Mouse (Mus musculus): ENCODE data around the gene Tex33. TPM values are rescaled to one million over a fixed set of nuclear protein-coding genes. Genes with fewer than 3 reads are reported as not detected.

Gene Tex33
- polyA plus RNA-seq, 1 experiment from 2014 or later, result not detected

- Histone ChIP-seq H3K4me3 (ENCODE audit: low read depth, low read length) (no peak overlapping the region), H3K27me3 (ENCODE audit: insufficient read depth, low read length) (no peaks in the 10 kb centered on the region), H3K9ac (replicated peaks) (no peak overlapping the region), H3K4me1 (ENCODE audit: insufficient read depth) (peaks cover 8% of the 10 kb centered on the region; the same call in 1 of the 2 replicates), H3K4me2 (ENCODE audit: low read depth, low read length) (no peak overlapping the region), H3K27ac (ENCODE audit: low read depth) (no peak overlapping the region), H3K36me3 (replicated peaks; ENCODE audit: insufficient read depth, low read length) (no peaks in the 10 kb centered on the region), H3K9me3 (ENCODE audit: low read length) (no peaks in the 10 kb centered on the region)
- ATAC-seq (no peak), DNase-seq (no peak)
- 74% methylated on average over 3 of the region's 3 CpGs for WGBS (ENCODE audit: insufficient replicate concordance)
- TF ChIP-seq EP300 (IDR thresholded peaks at IDR 0.05; ENCODE audit: low read depth) (no peak), CTCF (IDR thresholded peaks at IDR 0.05; ENCODE audit: low read depth) (no peak)
Measured at GRCm38 (mm10) chr15:78374204-78374603, 21.5 kb downstream of the Tex33 start.

DNA sequence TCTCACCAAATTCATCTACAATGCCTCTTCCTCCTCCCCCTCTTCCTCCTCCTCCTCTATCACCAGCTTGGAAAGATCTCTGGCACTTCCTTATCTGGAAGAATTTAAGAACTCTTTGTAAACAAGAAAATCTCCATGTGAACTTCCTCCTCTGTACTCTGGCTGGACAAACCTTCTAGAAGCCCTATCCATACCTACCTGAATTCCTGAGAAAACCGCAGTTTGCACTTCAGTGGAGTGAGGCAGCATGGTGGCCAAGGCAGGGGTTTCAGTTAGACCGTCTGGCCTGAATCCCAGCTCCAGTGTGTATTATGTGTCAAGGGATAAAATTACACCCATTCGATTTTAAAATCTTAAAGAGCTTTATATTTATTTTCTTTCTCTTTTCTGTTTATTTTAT, 22.9 kb downstream of the Tex33 start:
- no peak for DNase-seq
- no peak for ATAC-seq

DNA sequence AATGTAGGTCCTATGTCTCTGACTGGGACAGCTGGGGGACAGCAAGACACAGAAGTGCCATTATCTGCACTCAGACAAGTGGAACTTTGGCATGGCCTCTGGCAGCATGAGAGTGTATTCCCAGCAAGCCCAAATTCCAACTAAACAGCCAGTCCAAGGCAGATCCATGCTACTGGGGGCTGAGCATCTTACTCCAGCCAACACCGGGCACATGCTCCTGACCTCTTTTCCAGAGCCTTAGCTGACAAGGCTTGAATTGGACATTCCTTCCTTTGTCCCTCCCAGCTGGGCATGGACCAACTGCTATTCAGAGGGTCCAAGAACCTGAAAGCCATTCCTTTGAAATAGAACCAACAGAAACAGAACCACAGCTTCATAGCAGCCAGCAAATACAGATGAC, 26.1 kb downstream of the Tex33 start:
- no peak overlapping the region for H3K9ac ChIP-seq (replicated peaks)
- H3K4me2 ChIP-seq (ENCODE audit: low read depth, low read length), result no peak overlapping the region
- ATAC-seq (no peak), DNase-seq (no peak)
- H3K27me3 ChIP-seq (ENCODE audit: insufficient read depth, low read length), result no peaks in the 10 kb centered on the region
- H3K36me3 ChIP-seq (replicated peaks; ENCODE audit: insufficient read depth, low read length), result no peaks in the 10 kb centered on the region
- no peak overlapping the region for H3K4me3 ChIP-seq (ENCODE audit: low read depth, low read length)
- 70% methylated on average over 1 of the region's 1 CpGs for WGBS (ENCODE audit: insufficient replicate concordance)
- H3K4me1 ChIP-seq (ENCODE audit: insufficient read depth), result peaks cover 21% of the 10 kb centered on the region; the same call in 1 of the 2 replicates
- no peaks in the 10 kb centered on the region for H3K9me3 ChIP-seq (ENCODE audit: low read length)
- H3K27ac ChIP-seq (ENCODE audit: low read depth), result peak overlapping the region; percentile 49
- TF ChIP-seq CTCF (IDR thresholded peaks at IDR 0.05; ENCODE audit: low read depth), result no peak
- TF ChIP-seq EP300 (IDR thresholded peaks at IDR 0.05; ENCODE audit: low read depth), result no peak

More for the DNA sequence above, 22.9 kb downstream of the Tex33 start:
- H3K27me3 ChIP-seq (ENCODE audit: insufficient read depth, low read length), result no peaks in the 10 kb centered on the region
- 64% methylated on average over 3 of the region's 3 CpGs for WGBS (ENCODE audit: insufficient replicate concordance)
- no peak overlapping the region for H3K9ac ChIP-seq (replicated peaks)
- H3K4me2 ChIP-seq (ENCODE audit: low read depth, low read length), result no peak overlapping the region
- peaks cover 18% of the 10 kb centered on the region; the same call in 1 of the 2 replicates for H3K4me1 ChIP-seq (ENCODE audit: insufficient read depth)
- H3K36me3 ChIP-seq (replicated peaks; ENCODE audit: insufficient read depth, low read length), result no peaks in the 10 kb centered on the region
- no peaks in the 10 kb centered on the region for H3K9me3 ChIP-seq (ENCODE audit: low read length)
- no peak overlapping the region for H3K4me3 ChIP-seq (ENCODE audit: low read depth, low read length)
- H3K27ac ChIP-seq (ENCODE audit: low read depth), result no peak overlapping the region
- TF ChIP-seq CTCF (IDR thresholded peaks at IDR 0.05; ENCODE audit: low read depth) (no peak), EP300 (IDR thresholded peaks at IDR 0.05; ENCODE audit: low read depth) (no peak)

GRCm38 (mm10) chr15:78368926-78369346, 26.8 kb downstream of the Tex33 start:
- Histone ChIP-seq H3K36me3 (replicated peaks; ENCODE audit: insufficient read depth, low read length) (no peaks in the 10 kb centered on the region), H3K4me3 (ENCODE audit: low read depth, low read length) (no peak overlapping the region), H3K9ac (replicated peaks) (no peak overlapping the region; the same call in 1 of the 2 replicates), H3K27me3 (ENCODE audit: insufficient read depth, low read length) (no peaks in the 10 kb centered on the region), H3K27ac (ENCODE audit: low read depth) (peak overlapping the region; percentile 49; the same call in 1 of the 2 replicates), H3K4me1 (ENCODE audit: insufficient read depth) (peaks cover 21% of the 10 kb centered on the region; the same call in 1 of the 2 replicates), H3K4me2 (ENCODE audit: low read depth, low read length) (peak overlapping the region; percentile 31; the same call in 1 of the 2 replicates), H3K9me3 (ENCODE audit: low read length) (no peaks in the 10 kb centered on the region)
- peak; percentile 67 for DNase-seq
- peak; percentile 95 for ATAC-seq
- TF ChIP-seq CTCF (IDR thresholded peaks at IDR 0.05; ENCODE audit: low read depth), result peak; percentile 86
- TF ChIP-seq EP300 (IDR thresholded peaks at IDR 0.05; ENCODE audit: low read depth), result peak; percentile 75
- WGBS (ENCODE audit: insufficient replicate concordance), result 2% methylated on average over 8 of the region's 8 CpGs

GRCm38 (mm10) chr15:78367811-78368210, 27.9 kb downstream of the Tex33 start:
- H3K4me2 ChIP-seq (ENCODE audit: low read depth, low read length), result no peak overlapping the region
- H3K9ac ChIP-seq (replicated peaks), result no peak overlapping the region
- ATAC-seq (no peak), DNase-seq (no peak)
- peaks cover 21% of the 10 kb centered on the region; the same call in 1 of the 2 replicates for H3K4me1 ChIP-seq (ENCODE audit: insufficient read depth)
- WGBS (ENCODE audit: insufficient replicate concordance), result 57% methylated on average over 3 of the region's 3 CpGs
- H3K9me3 ChIP-seq (ENCODE audit: low read length), result no peaks in the 10 kb centered on the region
- H3K36me3 ChIP-seq (replicated peaks; ENCODE audit: insufficient read depth, low read length), result no peaks in the 10 kb centered on the region
- H3K27ac ChIP-seq (ENCODE audit: low read depth), result no peak overlapping the region; the same call in 1 of the 2 replicates
- TF ChIP-seq CTCF (IDR thresholded peaks at IDR 0.05; ENCODE audit: low read depth) (no peak), EP300 (IDR thresholded peaks at IDR 0.05; ENCODE audit: low read depth) (no peak)
- H3K27me3 ChIP-seq (ENCODE audit: insufficient read depth, low read length), result no peaks in the 10 kb centered on the region
- H3K4me3 ChIP-seq (ENCODE audit: low read depth, low read length), result no peak overlapping the region

GRCm38 (mm10) chr15:78366875-78367274, 28.8 kb downstream of the Tex33 start:
- no peaks in the 10 kb centered on the region for H3K27me3 ChIP-seq (ENCODE audit: insufficient read depth, low read length)
- 75% methylated on average over 8 of the region's 8 CpGs for WGBS (ENCODE audit: insufficient replicate concordance)

More at GRCm38 (mm10) chr15:78366875-78367274, 28.8 kb downstream of the Tex33 start:
- DNase-seq, result no peak
- H3K27ac ChIP-seq (ENCODE audit: low read depth), result no peak overlapping the region
- no peak overlapping the region for H3K4me3 ChIP-seq (ENCODE audit: low read depth, low read length)
- no peaks in the 10 kb centered on the region for H3K36me3 ChIP-seq (replicated peaks; ENCODE audit: insufficient read depth, low read length)
- peaks cover 21% of the 10 kb centered on the region; the same call in 1 of the 2 replicates for H3K4me1 ChIP-seq (ENCODE audit: insufficient read depth)
- H3K9ac ChIP-seq (replicated peaks), result no peak overlapping the region
- peaks cover 4% of the 10 kb centered on the region for H3K9me3 ChIP-seq (ENCODE audit: low read length)
- TF ChIP-seq EP300 (IDR thresholded peaks at IDR 0.05; ENCODE audit: low read depth) (no peak), CTCF (IDR thresholded peaks at IDR 0.05; ENCODE audit: low read depth) (no peak)
- H3K4me2 ChIP-seq (ENCODE audit: low read depth, low read length), result no peak overlapping the region
- no peak for ATAC-seq
